In genomic region chr3:116163517-116163916, GRCm38 (mm10) we compare ENCODE assay signal across 19 mouse cellular contexts. TPM values are rescaled to one million over a fixed set of nuclear protein-coding genes. Genes with fewer than 3 reads are reported as not detected.
DNase-seq lines count a peak whose midpoint lies in the region.
"Had no signal": no experiment of that assay in that cellular context is flagged by ENCODE, and none has a peak within 500 bp of the region (broad histone marks: within the 10 kb centered on the region; RNA-seq: fewer than 3 reads in every experiment).

No protein-coding gene starts in this region.

- peak; percentile 56 for DNase-seq in heart, adult 11 months
- DNase-seq in heart, postnatal 36 days, result no peak
- DNase-seq in left cerebral cortex, postnatal 14 days (ENCODE audit: low spot score in 2 of 2), result peak; percentile 12 to 68
- DNase-seq in left cerebral cortex, postnatal 36 days (ENCODE audit: low spot score in 2 of 2), result no peak
- peak; percentile 58 for DNase-seq in telencephalon, adult 2 months (ENCODE audit: low read depth, low spot score)
- DNase-seq in ovary, postnatal 10 days (ENCODE audit: low spot score), result no peak
- DNase-seq: adrenal gland, adult 2 months; adrenal gland, postnatal 14 days; cerebellum, adult 11-12 months; cerebellum, adult 8-10 months; cerebellum, postnatal 10 days; cerebellum, postnatal 36 days; embryo, embryonic 11 days; gastrocnemius, adult 2 months; gastrocnemius, postnatal 14 days; heart, adult 18-20 months; heart, postnatal 10 days; heart, postnatal 4 days had no signal

- intact Hi-C loops in heart, postnatal 36 days (cut with DNase I), result no loop called here
- intact Hi-C loops in left cerebral cortex, postnatal 14 days (cut with DNase I), result loop anchor here (5.0 kb wide), 1 partner anchor 89 kb away; the partner anchor contains the start of gene Gpr88
- intact Hi-C loops in left cerebral cortex, postnatal 36 days (cut with DNase I), result no loop called here

RNA-seq across cellular contexts. Expression of gene Vcam1, which starts 34.0 kb away (rescaled TPM):
- 10 to 100 TPM; 15.0 to 15.6 TPM for total RNA-seq in heart, postnatal 36 days (2021)
- total RNA-seq in left cerebral cortex, postnatal 14 days (2021), result 10 to 100 TPM; 34.6 to 35.2 TPM
- total RNA-seq in left cerebral cortex, postnatal 36 days (2021), result 10 to 100 TPM; 20.4 to 26.0 TPM
- total RNA-seq: MEL had no signal

Comparison
In these comparisons a context has a peak if more than half of its experiments do, and no peak if none do; other contexts are left out.
1. DNase-seq: peak in heart, adult 11 months (single experiment), left cerebral cortex, postnatal 14 days (2 of 2) and telencephalon, adult 2 months (single experiment); none in heart, postnatal 36 days (0 of 2), left cerebral cortex, postnatal 36 days (0 of 2) and ovary, postnatal 10 days (single experiment).